Mouse (Mus musculus) intestine, postnatal 0 days (tissue): ENCODE data around the gene Klk15. TPM values are rescaled to one million over a fixed set of nuclear protein-coding genes. Genes with fewer than 3 reads are reported as not detected.
"Not testable (repeated sequence)": the region's sequence is repeated elsewhere in the genome, so short reads cannot be mapped to it uniquely, and the experiment has no call there.

Experiments used
- ATAC-seq: fragments of 200-750 bp; cut with Nextera tagmentation; 2 replicates; pipeline ENCODE4 v1.8.0; 2017; ENCODE audit warnings: mild to moderate bottlenecking, moderate TSS enrichment, moderate library complexity
- H3K27ac ChIP-seq: fragments of 300-500 bp; sonication (generic); 2 replicates; pipeline ENCODE4 v1.5.1; 2014; ENCODE audit warnings: mild to moderate bottlenecking, low read depth, low read length, moderate library complexity
- H3K27me3 ChIP-seq: fragments of 300-500 bp; sonication (generic); replicated peaks from 2 replicates; pipeline ENCODE4 v1.6.1; 2014; ENCODE audit warnings: low read length, mixed read lengths; ENCODE audit not compliant: control insufficient read depth, insufficient read depth
- H3K36me3 ChIP-seq: fragments of 300-500 bp; sonication (generic); 2 replicates; pipeline ENCODE4 v1.6.1; 2014; ENCODE audit warnings: mild to moderate bottlenecking, moderate library complexity; ENCODE audit not compliant: control insufficient read depth, insufficient read depth
- H3K4me1 ChIP-seq: fragments of 300-500 bp; sonication (generic); replicated peaks from 2 replicates; pipeline ENCODE4 v1.6.1; 2014; ENCODE audit warnings: antibody characterized with exemption, low read length, mixed read lengths; ENCODE audit not compliant: control insufficient read depth, insufficient read depth
- H3K4me2 ChIP-seq: fragments of 300-500 bp; sonication (generic); replicated peaks from 2 replicates; pipeline ENCODE4 v1.6.1; 2014; ENCODE audit warnings: low read depth, mild to moderate bottlenecking, moderate library complexity
- H3K4me3 ChIP-seq: fragments of 300-500 bp; sonication (generic); 2 replicates; pipeline ENCODE4 v1.5.1; 2014; ENCODE audit warnings: low read depth, low read length
- H3K9ac ChIP-seq: fragments of 300-500 bp; sonication (generic); 2 replicates; pipeline ENCODE4 v1.6.1; 2014; ENCODE audit warnings: mild to moderate bottlenecking, low read depth, low read length
- H3K9me3 ChIP-seq: fragments of 300-500 bp; sonication (generic); 2 replicates; pipeline ENCODE4 v1.6.1; 2016; ENCODE audit warnings: mixed run types; ENCODE audit not compliant: control insufficient read depth
- CTCF ChIP-seq: sonication (generic); IDR thresholded peaks from 2 replicates; pipeline ENCODE4 v1.5.1; 2016; ENCODE audit warnings: low read depth, mild to moderate bottlenecking, control low read depth, antibody characterized with exemption, moderate library complexity
- WGBS: fragments of 180-500 bp; shearing (Covaris S2); extraction: QIAGEN DNeasy Blood & Tissue Kit; methylation state at CpG from one replicate; pipeline ENCODE4 v1.1.7; 2014; 5-methylcytosine and 5-hydroxymethylcytosine counted together
- polyA plus RNA-seq: library from polyadenylated mRNA; unstranded; fragments of >200 nt; fragmentation: Nextera tagmentation; extraction: Ambion mirVana; gene quantifications from 2 replicates; pipeline ENCODE4 v1.2.1, GENCODE M21; 2015

Gene Klk15
- polyA plus RNA-seq, 1 experiment from 2014 or later: not detected

GRCm38 (mm10) chr7:43966451-43966850 is 32.9 kb downstream of the Klk15 start, which contains the start of gene Klk1b1:
TSS of gene Klk1b1 (plus strand) at chr7:43966751.
- H3K4me3 ChIP-seq: no peak within 1 kb of the TSS
- WGBS: 72% methylated on average over 3 of the region's 3 CpGs

GRCm38 (mm10) chr7:43967058-43967457 is 33.5 kb downstream of the Klk15 start:
- no peaks in the 10 kb centered on the region for H3K4me1 ChIP-seq
- no peak overlapping the region for H3K4me3 ChIP-seq
- H3K27me3 ChIP-seq: no peaks in the 10 kb centered on the region
- TF ChIP-seq CTCF: no peak
- H3K4me2 ChIP-seq: no peak overlapping the region
- H3K9ac ChIP-seq: no peak overlapping the region
- 71% methylated on average over 3 of the region's 3 CpGs for WGBS
- no peaks in the 10 kb centered on the region for H3K9me3 ChIP-seq
- ATAC-seq: no peak
- no peaks in the 10 kb centered on the region for H3K36me3 ChIP-seq
- no peak overlapping the region for H3K27ac ChIP-seq

More at GRCm38 (mm10) chr7:43966451-43966850, 32.9 kb downstream of the Klk15 start, which contains the start of gene Klk1b1:
- Histone ChIP-seq H3K4me1 (no peaks in the 10 kb centered on the region), H3K27ac (no peak within 1 kb of the TSS), H3K36me3 (no peaks in the 10 kb centered on the region), H3K9me3 (no peaks in the 10 kb centered on the region), H3K4me2 (no peak within 1 kb of the TSS), H3K9ac (no peak within 1 kb of the TSS), H3K27me3 (no peaks in the 10 kb centered on the region)
- no peak for ATAC-seq
- no peak for TF ChIP-seq CTCF

GRCm38 (mm10) chr7:43967612-43968011 is 34.1 kb downstream of the Klk15 start:
- no peak overlapping the region for H3K27ac ChIP-seq
- no peak overlapping the region for H3K9ac ChIP-seq
- no peaks in the 10 kb centered on the region for H3K27me3 ChIP-seq
- H3K4me1 ChIP-seq: no peaks in the 10 kb centered on the region
- H3K4me2 ChIP-seq: no peak overlapping the region
- no peak for ATAC-seq
- no peaks in the 10 kb centered on the region for H3K36me3 ChIP-seq
- H3K4me3 ChIP-seq: no peak overlapping the region
- 82% methylated on average over 2 of the region's 2 CpGs for WGBS
- no peaks in the 10 kb centered on the region for H3K9me3 ChIP-seq
- no peak for TF ChIP-seq CTCF

GRCm38 (mm10) chr7:43975761-43976160 is 42.2 kb downstream of the Klk15 start, which contains the start of gene Klk1b9:
TSS of gene Klk1b9 (plus strand) at chr7:43976061.
- ATAC-seq: not testable (repeated sequence)
- WGBS: 78% methylated on average over 1 of the region's 1 CpGs

GRCm38 (mm10) chr7:43985657-43986056 is 52.1 kb downstream of the Klk15 start:
- no peak for ATAC-seq
- Histone ChIP-seq H3K4me3 (no peak overlapping the region), H3K36me3 (no peaks in the 10 kb centered on the region), H3K9me3 (no peaks in the 10 kb centered on the region), H3K4me1 (no peaks in the 10 kb centered on the region), H3K4me2 (no peak overlapping the region), H3K27ac (no peak overlapping the region), H3K9ac (no peak overlapping the region), H3K27me3 (no peaks in the 10 kb centered on the region)
- no peak for TF ChIP-seq CTCF

More at GRCm38 (mm10) chr7:43975761-43976160, 42.2 kb downstream of the Klk15 start, which contains the start of gene Klk1b9:
- H3K27me3 ChIP-seq, H3K27ac ChIP-seq, H3K4me1 ChIP-seq, H3K4me3 ChIP-seq, H3K9ac ChIP-seq, H3K9me3 ChIP-seq, H3K36me3 ChIP-seq, H3K4me2 ChIP-seq: not testable (repeated sequence)

Other genes starting within 250 kb of the Klk15 start
- 0.09 and 0.12 TPM in 2 replicates for gene Klk14, start 243.3 kb upstream of the Klk15 start, polyA plus RNA-seq
- 0.12 TPM in 1 of 2 replicates, not detected in the other for gene Klk13, start 221.2 kb upstream of the Klk15 start, polyA plus RNA-seq
- gene Klk12, start 164.8 kb upstream of the Klk15 start, polyA plus RNA-seq: not detected in 2 replicates
- 0.21 TPM in 1 of 2 replicates, not detected in the other for gene Klk11, start 159.1 kb upstream of the Klk15 start, polyA plus RNA-seq
- 0.33 TPM in 1 of 2 replicates, not detected in the other for gene Klk10, start 152.7 kb upstream of the Klk15 start, polyA plus RNA-seq
- not detected in 2 replicates for gene Klk9, start 141.8 kb upstream of the Klk15 start, polyA plus RNA-seq
- 3.0 and 3.5 TPM in 2 replicates for gene Klk8, start 136.2 kb upstream of the Klk15 start, polyA plus RNA-seq
- not detected in 2 replicates for gene Klk7, start 122.4 kb upstream of the Klk15 start, polyA plus RNA-seq
- not detected in 2 replicates for gene Klk6, start 109.2 kb upstream of the Klk15 start, polyA plus RNA-seq
- gene Klk5, start 91.8 kb upstream of the Klk15 start, polyA plus RNA-seq: not detected in 2 replicates
- gene Klk4, start 52.6 kb upstream of the Klk15 start, polyA plus RNA-seq: not detected in 2 replicates
- not detected in 2 replicates for gene Klk1b8, start 16.9 kb downstream of the Klk15 start, polyA plus RNA-seq
- gene Klk1b1, start 33.0 kb downstream of the Klk15 start, polyA plus RNA-seq: not detected in 2 replicates
- not detected in 2 replicates for gene Klk1b9, start 42.3 kb downstream of the Klk15 start, polyA plus RNA-seq
- not detected in 2 replicates for gene Klk1b11, start 62.1 kb downstream of the Klk15 start, polyA plus RNA-seq
- gene Klk1b26, start 78.4 kb downstream of the Klk15 start, polyA plus RNA-seq: not detected in 2 replicates
- gene Klk1b27, start 118.5 kb downstream of the Klk15 start, polyA plus RNA-seq: not detected in 2 replicates
- not detected in 2 replicates for gene Klk1b21, start 168.6 kb downstream of the Klk15 start, polyA plus RNA-seq
- not detected in 2 replicates for gene Klk1b22, start 178.9 kb downstream of the Klk15 start, polyA plus RNA-seq
- not detected in 2 replicates for gene Klk1b16, start 203.0 kb downstream of the Klk15 start, polyA plus RNA-seq